Mouse (Mus musculus) forelimb bud, embryonic 11.5 days (tissue): ENCODE data around the gene Gm49403.
"Not testable (repeated sequence)": the region's sequence is repeated elsewhere in the genome, so short reads cannot be mapped to it uniquely, and the experiment has no call there.

ENCODE experiments used
- DNase-seq: peaks from one replicate; pipeline ENCODE4 v3.0.0-alpha.2; 2012; ENCODE audit warnings: low read depth, low spot score

The Gm49403 gene

GRCm38 (mm10) chr19:8871267-8872186 lies 12.2 kb upstream of the Gm49403 start, which contains the start of gene Ubxn1:
Ubxn1 (plus strand) TSS chr19:8871496.
- peak; percentile 93 for DNase-seq

GRCm38 (mm10) chr19:8872266-8872840 lies 11.4 kb upstream of the Gm49403 start:
- DNase-seq = no peak

- no peak for DNase-seq
These were observed 8.7 kb upstream of the Gm49403 start for GRCm38 (mm10) chr19:8875031-8875430.

- peak; percentile 70 for DNase-seq
These were observed 3.3 kb upstream of the Gm49403 start, which contains the start of gene Uqcc3 for GRCm38 (mm10) chr19:8880311-8881033. Uqcc3 (minus strand) TSS chr19:8880923.

GRCm38 (mm10) chr19:8881034-8881392 lies 2.7 kb upstream of the Gm49403 start:
- no peak for DNase-seq

GRCm38 (mm10) chr19:8886916-8887584 lies 3.3 kb downstream of the Gm49403 start:
- DNase-seq = no peak

- DNase-seq = no peak
These were observed 4.1 kb downstream of the Gm49403 start for GRCm38 (mm10) chr19:8887585-8888463.

GRCm38 (mm10) chr19:8888511-8889385 lies 5.0 kb downstream of the Gm49403 start, which contains the start of the genes 1810009A15Rik and Gm49416:
1810009A15Rik (plus strand) TSS chr19:8888853.
Gm49416 (plus strand) TSS chr19:8888926.
- peak; percentile 97 for DNase-seq

GRCm38 (mm10) chr19:8892829-8893766 lies 9.4 kb downstream of the Gm49403 start, which contains the start of gene Ints5:
Ints5 (plus strand) TSS chr19:8893005.
- peak; percentile 83 for DNase-seq

GRCm38 (mm10) chr19:8895397-8895960 lies 11.7 kb downstream of the Gm49403 start:
- no peak for DNase-seq

- DNase-seq = not testable (repeated sequence)
These were observed 12.5 kb downstream of the Gm49403 start for GRCm38 (mm10) chr19:8896231-8896630.

GRCm38 (mm10) chr19:8897211-8897864 lies 13.6 kb downstream of the Gm49403 start:
- DNase-seq = not testable (repeated sequence)

- DNase-seq = peak; percentile 96
These were observed 14.2 kb downstream of the Gm49403 start, which contains the start of gene Ganab for GRCm38 (mm10) chr19:8897865-8898495. Ganab (plus strand) TSS chr19:8898071.

GRCm38 (mm10) chr19:8898576-8898975 lies 14.8 kb downstream of the Gm49403 start:
- DNase-seq = no peak

GRCm38 (mm10) chr19:8899079-8899478 lies 15.3 kb downstream of the Gm49403 start:
- no peak for DNase-seq

GRCm38 (mm10) chr19:8903412-8903811 lies 19.7 kb downstream of the Gm49403 start:
- no peak for DNase-seq

GRCm38 (mm10) chr19:8908531-8908930 lies 24.8 kb downstream of the Gm49403 start:
- DNase-seq = no peak
